Mouse (Mus musculus) kidney, adult 9 months (tissue): Measurements from ENCODE around the gene Dhx40.
A peak's percentile ranks its signal among the peaks of the same experiment; 100 is the strongest.
"Not testable (repeated sequence)": the region's sequence is repeated elsewhere in the genome, so short reads cannot be mapped to it uniquely, and the experiment has no call there.

Experiments
- DNase-seq: peaks from one replicate; pipeline ENCODE4 v3.0.0; 2022

Dhx40 gene

DNA sequence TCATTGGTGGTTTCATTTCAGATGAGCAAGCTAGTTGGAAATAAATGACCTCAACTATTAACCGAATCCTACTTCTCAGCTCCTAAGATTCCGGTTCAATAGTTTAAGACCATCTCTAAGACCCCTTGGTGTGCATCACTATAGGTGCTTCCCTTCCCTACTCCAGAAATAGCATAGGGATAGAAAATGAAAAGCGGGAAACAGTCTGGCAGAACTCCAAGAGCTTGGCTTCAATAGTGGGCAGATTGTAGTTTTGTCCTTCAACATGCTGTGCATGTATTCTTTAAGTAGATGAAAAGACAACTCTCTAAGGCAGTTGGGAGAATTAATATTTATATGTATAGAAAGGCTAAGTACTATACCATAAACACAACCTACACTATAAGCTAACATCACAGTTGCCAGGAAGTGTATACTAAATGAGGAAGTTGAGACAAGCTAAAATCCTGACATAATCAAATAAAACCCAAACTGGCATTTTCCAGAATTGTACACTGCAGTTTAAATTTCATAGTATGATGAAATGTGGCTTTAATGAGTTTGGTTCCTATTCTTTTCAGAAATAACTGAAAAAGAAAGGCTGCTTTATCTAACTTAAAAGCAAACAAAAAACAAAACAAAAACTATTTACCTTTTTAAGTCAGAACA is 57.6 kb downstream of the Dhx40 start:
- DNase-seq = no peak

DNA sequence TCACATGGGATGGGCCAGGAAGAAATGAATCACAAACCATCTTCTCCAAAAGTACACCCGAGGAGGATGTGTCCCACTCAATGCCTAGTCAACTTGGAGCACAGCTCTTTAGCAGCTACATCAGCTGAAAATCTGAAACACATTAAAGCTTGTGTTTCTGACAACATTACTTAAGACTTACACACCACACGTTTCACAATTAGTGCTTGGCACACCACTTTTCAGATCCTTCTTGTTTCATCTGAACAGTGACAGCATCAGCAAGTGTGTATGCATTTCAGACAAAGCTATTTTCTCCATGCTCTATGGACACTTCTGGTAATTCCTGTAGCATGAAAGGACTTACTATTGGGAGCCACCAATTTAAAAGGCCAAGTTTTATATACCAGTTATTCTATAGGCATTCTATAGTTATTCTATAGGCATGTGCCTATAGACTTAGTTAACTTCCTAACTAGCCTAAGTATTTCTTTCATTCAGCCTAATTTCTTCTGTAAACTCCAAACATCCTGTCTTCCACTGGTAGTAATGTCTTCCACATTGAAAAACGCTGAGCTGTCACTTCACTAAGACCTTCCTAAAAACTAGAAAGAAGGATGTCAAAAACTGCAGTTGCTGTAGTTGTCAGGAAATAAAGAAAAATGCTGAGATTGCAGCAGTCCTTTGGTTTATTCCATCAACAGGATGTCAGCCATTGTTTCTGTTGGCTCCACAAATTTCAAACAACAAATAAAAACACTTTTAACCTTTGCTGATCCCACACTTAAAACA is 61.7 kb downstream of the Dhx40 start:
- DNase-seq = no peak

DNA sequence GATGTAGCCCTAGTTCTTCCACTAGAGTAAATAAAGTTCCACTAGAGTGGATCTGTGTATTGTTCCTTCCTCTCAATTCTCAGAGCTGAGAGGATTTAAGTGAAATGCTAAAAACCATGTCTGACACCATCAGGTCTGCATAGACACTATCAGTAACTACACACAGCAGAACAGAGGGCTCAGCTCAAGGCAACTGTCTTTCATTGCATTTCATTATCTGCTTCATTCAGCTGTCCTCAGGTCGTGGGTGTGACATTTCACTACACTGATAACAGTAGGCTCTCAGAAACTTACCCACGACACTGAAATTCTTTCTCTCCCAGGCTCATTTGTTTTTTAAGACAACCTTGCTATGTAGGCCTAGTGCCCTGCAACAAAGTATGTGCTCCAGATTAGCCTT is 64.9 kb downstream of the Dhx40 start:
- no peak for DNase-seq

DNA sequence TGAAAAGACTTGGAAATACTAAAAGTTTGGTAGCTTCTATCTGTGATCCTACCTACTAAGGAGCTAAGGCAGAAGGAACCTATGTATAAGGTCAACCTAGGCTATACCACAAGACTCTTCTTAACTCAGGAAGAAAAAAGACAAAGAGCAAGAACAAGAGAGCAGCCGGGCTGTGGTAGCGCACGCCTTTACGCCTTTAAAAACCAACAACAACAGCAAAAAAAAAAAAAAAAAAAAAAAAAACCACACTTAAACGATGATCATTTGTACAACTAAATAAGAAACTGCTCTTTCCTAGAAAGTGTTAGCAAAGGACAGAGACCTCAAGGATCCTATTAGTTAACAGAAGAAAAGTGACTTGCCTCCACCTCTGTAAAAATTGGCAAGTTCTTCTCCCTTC is 66.0 kb downstream of the Dhx40 start:
- no peak for DNase-seq

DNA sequence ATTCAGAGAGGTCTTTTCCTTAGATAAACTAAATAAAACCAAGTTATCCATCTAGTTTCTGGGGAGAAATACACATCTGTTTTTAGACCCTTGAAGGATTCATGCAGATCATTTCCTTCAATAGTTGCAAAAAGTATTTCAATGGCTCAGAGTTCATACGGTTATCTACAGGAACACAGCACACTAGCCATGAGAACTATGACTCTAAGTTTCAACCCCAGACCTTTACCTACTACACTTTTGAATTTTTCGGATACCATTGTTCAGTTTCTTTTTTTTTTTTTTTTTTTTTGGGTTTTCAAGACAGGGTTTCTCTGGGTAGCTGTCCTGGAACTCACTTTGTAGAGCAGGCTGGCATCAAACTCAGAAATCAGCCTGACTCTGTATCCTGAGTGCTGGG is 68.1 kb downstream of the Dhx40 start:
- no peak for DNase-seq

DNA sequence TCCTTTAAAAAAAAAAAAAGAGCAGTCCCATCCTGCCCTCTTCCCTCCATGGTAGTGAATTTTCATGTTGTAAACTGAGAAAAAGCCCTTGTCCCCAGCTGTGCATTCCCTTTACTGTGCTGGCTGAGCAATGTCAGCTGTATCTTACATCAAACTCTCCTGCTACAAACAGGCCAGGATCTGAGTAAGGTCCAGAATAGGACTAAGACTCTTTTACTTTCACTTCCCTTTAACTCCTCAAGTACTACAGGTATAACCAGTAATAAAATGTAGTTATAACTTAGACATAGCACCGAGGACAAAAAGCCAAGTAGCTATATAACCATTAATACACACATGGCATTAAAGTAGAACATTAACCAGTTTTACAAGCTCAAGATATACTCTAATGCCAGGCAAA is 68.6 kb downstream of the Dhx40 start:
- DNase-seq = no peak

DNA sequence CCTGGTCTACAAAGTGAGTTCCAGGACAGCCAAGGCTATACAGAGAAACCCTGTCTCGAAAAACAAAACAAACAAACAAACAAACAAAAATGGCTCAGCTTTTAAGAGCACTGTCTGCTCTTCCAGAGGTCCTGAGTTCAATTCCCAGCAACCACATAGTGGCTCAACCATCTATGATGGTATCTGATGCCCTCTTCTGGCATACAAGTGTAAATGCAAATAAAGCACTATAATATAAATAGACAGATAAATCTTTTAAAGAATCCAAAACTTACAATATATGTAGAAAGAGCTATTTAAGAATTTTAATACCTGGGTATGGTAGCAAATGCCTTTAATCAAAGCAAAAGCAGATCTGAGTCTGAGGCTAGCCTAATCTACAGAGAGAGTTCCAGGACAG is 69.2 kb downstream of the Dhx40 start:
- DNase-seq = not testable (repeated sequence)

DNA sequence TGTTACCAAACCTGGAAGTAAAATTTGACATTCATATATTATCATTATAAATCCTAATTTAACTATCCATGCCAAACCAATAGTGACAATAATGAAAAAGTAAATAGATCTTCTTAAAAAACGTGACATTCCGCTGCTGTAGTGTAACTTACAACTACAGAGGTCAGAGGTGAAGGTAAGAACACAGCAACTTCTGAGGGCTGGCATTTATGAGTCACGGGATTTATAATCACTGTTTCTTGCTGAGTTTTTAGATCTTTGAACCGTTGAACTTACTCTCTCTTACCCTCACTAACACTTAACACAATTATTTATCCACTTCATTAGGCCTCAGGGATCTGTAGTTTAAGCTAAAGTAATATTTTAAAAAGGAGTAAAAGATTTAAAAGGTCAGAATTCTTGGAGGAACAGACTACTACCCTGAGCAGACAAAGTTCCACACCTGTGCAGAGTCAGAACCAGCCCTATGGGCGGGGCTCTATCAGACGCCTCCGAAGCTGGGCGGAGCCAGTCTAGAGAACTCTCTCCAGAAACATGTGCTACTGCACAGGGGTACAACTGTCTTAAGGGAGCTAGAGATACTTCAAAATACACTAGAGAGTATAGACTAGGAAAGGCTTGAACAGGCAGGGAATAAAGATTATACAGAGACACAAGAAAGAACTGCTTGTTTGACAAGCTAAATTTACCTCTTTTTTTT is 70.1 kb downstream of the Dhx40 start:
- peak; percentile 48 for DNase-seq

DNA sequence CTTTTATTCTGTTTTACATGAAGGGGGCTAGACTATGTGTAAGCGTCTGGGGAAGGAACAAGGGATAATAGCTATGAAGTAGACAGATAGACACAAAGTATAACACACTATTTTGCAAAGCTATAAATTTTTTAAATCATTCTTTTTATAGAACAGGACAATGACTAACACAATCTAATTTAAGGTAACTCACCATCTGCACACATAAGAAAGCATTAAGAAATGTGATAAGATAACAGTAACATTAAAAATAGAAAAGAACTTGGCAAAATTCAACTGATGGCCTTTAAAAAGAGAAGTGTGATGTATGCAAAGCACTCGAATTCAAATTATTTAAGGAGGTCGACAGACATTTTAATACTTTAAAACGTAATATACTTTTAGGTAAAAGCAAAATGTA is 72.6 kb downstream of the Dhx40 start:
- DNase-seq = no peak

DNA sequence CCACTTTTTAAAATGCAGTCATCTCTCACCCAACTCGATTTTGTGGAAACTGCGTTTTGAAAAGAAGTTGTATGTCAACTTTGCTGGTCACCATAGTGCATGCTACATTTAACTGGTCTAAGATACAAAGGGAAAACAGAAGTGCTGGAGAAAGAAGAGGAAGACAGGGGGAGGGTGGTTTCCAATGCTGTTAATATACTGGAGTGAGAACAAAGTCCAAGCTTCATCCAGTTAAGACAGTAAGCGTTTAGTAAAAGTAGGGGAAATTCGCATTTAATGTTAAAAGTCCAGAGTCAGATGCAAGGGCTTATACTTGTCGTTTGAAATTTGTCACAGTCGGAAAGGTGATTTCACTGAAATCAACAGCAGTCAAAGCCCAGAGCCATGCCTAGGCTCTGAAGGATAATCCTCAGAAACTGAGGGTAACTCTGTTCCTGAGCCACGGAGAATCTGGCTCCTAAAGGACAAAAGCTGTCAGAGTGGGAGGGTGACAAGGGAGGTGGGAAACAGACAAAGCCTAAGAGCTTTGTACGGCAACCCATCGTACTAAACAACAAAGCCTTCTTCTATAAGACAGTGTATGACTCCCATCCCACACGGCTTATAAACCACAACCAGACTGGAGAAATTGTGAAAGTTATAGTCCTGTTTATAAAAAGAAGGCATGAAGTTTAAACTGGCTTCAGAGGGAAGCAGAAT is 73.2 kb downstream of the Dhx40 start:
- DNase-seq = peak; percentile 64

DNA sequence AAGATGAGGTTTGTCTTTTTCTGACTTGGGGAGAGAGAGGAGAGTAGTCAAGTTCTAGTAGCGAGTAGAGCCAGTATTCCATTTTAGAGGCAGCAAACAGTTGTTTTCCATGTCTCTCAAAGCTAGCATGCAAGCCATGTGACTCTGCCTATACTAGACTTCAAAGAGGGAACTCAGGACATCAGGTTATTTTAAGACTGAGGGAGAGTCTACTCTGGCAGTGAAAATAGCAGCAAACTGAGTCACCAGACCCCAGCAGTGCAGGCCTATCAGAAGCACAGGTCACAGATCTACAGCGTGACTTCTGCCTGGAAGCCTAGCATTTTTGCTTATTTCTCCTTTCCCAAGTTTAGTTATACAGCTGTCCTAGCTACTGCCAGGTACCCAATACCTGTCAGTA is 76.1 kb downstream of the Dhx40 start:
- DNase-seq = no peak

DNA sequence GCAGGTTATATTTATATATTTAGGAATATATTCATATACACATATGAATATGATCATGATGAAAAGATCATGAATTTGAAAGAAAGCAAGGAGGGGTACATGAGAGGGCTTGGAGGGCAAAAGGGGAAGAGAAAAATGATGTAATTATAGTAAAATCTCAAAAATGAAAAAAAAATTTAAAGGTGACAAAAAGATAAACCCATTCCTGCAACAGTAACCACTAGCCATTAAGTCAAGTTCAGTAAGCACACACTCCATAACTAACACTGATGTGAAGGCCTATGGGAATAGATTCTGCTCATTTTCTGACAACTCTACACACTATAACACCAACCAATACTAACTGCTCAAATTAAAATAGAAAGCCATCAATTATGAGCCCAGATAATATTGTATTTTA is 81.9 kb downstream of the Dhx40 start:
- no peak for DNase-seq

DNA sequence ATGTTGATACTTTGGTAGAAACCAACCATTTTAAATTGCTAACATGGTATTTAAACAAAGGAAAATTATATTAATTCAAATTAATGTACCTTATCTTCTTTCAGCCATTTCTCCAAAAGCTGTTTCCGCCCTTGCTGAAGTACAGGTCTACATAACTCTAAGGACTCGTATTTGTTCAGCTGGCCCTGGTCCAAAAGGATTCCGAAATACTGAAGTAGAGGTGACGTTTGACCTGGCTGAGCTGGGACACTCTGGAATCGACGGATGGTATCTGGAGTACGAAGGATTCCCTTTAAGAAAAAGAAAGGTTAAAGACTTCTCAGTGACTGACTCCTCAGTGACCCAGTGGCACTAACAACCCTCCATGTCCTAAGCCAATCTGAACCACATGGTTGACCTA is 82.6 kb downstream of the Dhx40 start:
- DNase-seq = peak; percentile 33

DNA sequence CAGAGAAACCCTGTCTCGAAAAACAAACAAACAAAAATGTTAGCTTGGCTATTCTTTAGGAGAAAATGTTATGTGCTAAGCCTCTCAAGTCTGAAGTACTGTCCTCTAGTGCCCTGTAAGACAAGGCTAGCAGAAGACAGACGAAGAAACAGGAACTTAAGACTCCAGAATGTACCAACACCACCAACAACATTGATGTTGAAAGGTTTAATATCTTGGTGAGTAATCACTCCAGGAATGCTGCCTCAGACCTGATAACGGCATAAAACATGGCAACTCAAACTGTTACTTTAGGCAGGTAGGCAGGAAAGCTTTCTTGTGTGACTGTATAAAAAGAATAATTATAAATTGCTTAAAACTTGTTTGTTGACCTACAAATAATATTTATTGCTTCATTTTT is 83.5 kb downstream of the Dhx40 start:
- DNase-seq = no peak

DNA sequence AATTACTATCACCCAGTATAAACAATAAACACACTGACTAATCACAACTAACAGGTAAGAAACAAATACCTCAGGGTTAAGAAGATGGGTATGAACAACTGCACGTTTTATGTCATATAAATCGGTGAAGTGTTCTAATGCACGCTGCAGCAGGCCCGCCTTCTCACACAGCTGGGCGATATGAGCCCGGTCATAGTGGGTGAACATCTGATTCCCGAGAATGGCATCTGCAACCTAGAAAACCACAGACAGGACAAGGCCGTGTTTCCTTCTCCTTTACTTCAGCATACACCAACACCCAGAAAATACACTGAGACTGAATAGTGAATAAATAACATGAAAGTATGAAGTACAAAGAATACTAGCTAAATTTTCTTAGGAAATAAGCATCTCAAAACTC is 88.2 kb downstream of the Dhx40 start:
- no peak for DNase-seq
